Mouse (Mus musculus): ENCODE measurements at regions not wholly inside any gene's neighbourhood (a gene's known extent, or its start where the extent isn't known, plus 50 kb on each side); places are given as distances from the start of the nearest gene placed in this dataset.
A peak's percentile ranks its signal among the peaks of the same experiment; 100 is the strongest.

DNA sequence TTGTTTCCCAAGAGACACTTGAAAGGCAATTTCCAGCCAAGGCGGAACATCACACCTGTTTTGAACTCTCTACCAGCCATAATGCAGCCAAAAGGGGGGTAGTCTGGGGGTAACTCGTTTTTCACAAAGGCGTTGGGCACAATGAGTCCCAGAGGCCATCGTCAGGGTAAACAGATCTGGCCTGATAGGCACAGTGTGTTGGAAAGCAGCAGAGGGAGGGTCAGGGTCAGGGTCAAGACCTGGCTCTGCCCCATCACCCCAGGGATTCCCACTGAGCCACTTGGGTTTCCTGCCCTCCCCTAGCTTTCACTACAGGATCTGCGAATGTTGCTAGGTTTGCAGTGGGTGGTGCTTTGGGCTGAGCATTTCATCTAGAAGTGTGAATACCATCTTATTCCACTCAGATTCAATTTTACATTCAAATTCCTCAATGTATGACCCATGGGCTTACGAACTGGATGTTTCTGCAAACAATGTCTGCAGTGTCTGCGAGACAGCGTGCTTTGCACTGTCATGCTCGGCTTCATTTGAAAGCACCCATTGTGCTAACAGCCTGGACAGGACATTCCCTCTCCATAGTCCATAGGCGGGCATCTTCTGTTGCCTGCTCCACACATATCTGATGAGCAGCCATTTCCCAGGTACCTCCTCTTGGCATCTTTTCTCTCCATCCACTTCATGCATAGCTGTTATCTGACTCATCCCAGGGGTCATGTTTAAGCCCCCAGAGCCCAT, 181.9 kb upstream of the Cxcl12 start:
- H3K4me3 ChIP-seq (ENCODE audit: low read depth, low read length) = no peak overlapping the region
- H3K27me3 ChIP-seq (replicated peaks; ENCODE audit: control insufficient read depth, insufficient read depth, low read length) = no peaks in the 10 kb centered on the region
- no peak for TF ChIP-seq CTCF (IDR thresholded peaks at IDR 0.05; ENCODE audit: low read depth)
- ATAC-seq = no peak
- H3K4me1 ChIP-seq (replicated peaks; ENCODE audit: control insufficient read depth, insufficient read depth, low read length) = no peaks in the 10 kb centered on the region
- H3K27ac ChIP-seq (ENCODE audit: low read depth, low read length) = no peak overlapping the region
- no peak overlapping the region for H3K4me2 ChIP-seq (replicated peaks; ENCODE audit: low read depth)
- WGBS = 59% methylated on average over 10 of the region's 10 CpGs
- H3K36me3 ChIP-seq (ENCODE audit: control insufficient read depth, insufficient read depth) = no peaks in the 10 kb centered on the region
- H3K9ac ChIP-seq (ENCODE audit: low read depth, low read length) = no peak overlapping the region
- H3K9me3 ChIP-seq (ENCODE audit: control insufficient read depth) = no peaks in the 10 kb centered on the region

- 79% methylated on average over 5 of the region's 5 CpGs for WGBS
- TF ChIP-seq CTCF (IDR thresholded peaks at IDR 0.05; ENCODE audit: low read depth) = peak; percentile 36
- H3K27ac ChIP-seq (ENCODE audit: low read depth, low read length) = no peak overlapping the region
- no peak for ATAC-seq
- no peaks in the 10 kb centered on the region for H3K9me3 ChIP-seq (ENCODE audit: control insufficient read depth)
- H3K4me3 ChIP-seq (ENCODE audit: low read depth, low read length) = no peak overlapping the region
- H3K4me1 ChIP-seq (replicated peaks; ENCODE audit: control insufficient read depth, insufficient read depth, low read length) = no peaks in the 10 kb centered on the region
- no peak overlapping the region for H3K4me2 ChIP-seq (replicated peaks; ENCODE audit: low read depth)
- H3K27me3 ChIP-seq (replicated peaks; ENCODE audit: control insufficient read depth, insufficient read depth, low read length) = no peaks in the 10 kb centered on the region
- H3K9ac ChIP-seq (ENCODE audit: low read depth, low read length) = no peak overlapping the region
- no peaks in the 10 kb centered on the region for H3K36me3 ChIP-seq (ENCODE audit: control insufficient read depth, insufficient read depth)
Measured at GRCm38 (mm10) chr6:116987243-116987642, 181.1 kb upstream of the Cxcl12 start.

DNA sequence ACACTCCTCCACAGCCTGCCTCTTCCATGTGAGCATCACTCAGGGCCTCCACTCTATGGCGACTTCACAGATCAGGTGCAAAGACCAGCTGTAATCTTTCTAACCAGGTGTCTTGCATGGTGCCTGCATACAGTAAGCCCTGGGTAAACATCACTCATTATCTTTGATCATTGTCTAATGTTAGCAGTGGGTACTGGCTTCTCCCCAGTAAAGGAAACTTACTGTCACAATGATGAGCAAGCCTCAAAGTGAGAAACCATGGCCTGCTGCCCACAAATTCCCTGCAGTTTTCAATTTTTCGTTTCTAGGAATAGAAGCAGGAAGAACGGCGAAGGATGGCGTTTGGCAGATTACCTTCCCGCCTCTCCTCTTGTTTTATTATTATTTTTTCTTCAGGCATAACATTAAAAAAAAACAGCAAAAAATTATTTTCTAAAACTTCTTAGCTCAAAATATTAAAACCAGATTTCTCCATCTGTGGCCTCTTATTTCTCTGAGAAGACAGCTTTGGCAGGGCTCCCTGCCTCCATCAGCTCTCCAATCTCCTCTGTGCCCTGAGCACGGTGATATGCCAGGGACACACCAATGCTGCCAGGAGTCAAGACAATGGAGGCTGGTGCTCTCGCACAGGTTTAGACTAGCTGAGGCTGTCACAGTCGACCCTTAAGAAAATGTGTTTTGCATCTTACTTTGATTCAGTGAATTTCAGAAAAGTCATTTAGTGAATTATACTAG, 169.2 kb upstream of the Cxcl12 start:
- WGBS = 74% methylated on average over 9 of the region's 9 CpGs
- ATAC-seq = no peak
- H3K27ac ChIP-seq (ENCODE audit: low read depth, low read length) = no peak overlapping the region
- no peaks in the 10 kb centered on the region for H3K27me3 ChIP-seq (replicated peaks; ENCODE audit: control insufficient read depth, insufficient read depth, low read length)
- H3K9ac ChIP-seq (ENCODE audit: low read depth, low read length) = no peak overlapping the region
- TF ChIP-seq CTCF (IDR thresholded peaks at IDR 0.05; ENCODE audit: low read depth) = no peak
- no peaks in the 10 kb centered on the region for H3K4me1 ChIP-seq (replicated peaks; ENCODE audit: control insufficient read depth, insufficient read depth, low read length)
- no peaks in the 10 kb centered on the region for H3K9me3 ChIP-seq (ENCODE audit: control insufficient read depth)
- no peak overlapping the region for H3K4me2 ChIP-seq (replicated peaks; ENCODE audit: low read depth)
- no peak overlapping the region for H3K4me3 ChIP-seq (ENCODE audit: low read depth, low read length)
- no peaks in the 10 kb centered on the region for H3K36me3 ChIP-seq (ENCODE audit: control insufficient read depth, insufficient read depth)

- Histone ChIP-seq H3K36me3 (ENCODE audit: control insufficient read depth, insufficient read depth) (no peaks in the 10 kb centered on the region), H3K9ac (ENCODE audit: low read depth, low read length) (no peak overlapping the region), H3K27ac (ENCODE audit: low read depth, low read length) (no peak overlapping the region), H3K4me1 (replicated peaks; ENCODE audit: control insufficient read depth, insufficient read depth, low read length) (no peaks in the 10 kb centered on the region), H3K27me3 (replicated peaks; ENCODE audit: control insufficient read depth, insufficient read depth, low read length) (no peaks in the 10 kb centered on the region), H3K4me2 (replicated peaks; ENCODE audit: low read depth) (no peak overlapping the region), H3K4me3 (ENCODE audit: low read depth, low read length) (no peak overlapping the region), H3K9me3 (ENCODE audit: control insufficient read depth) (no peaks in the 10 kb centered on the region)
- WGBS = 42% methylated on average over 4 of the region's 4 CpGs
- no peak for TF ChIP-seq CTCF (IDR thresholded peaks at IDR 0.05; ENCODE audit: low read depth)
- ATAC-seq = no peak
Measured at GRCm38 (mm10) chr6:116999940-117000339, 168.4 kb upstream of the Cxcl12 start.

DNA sequence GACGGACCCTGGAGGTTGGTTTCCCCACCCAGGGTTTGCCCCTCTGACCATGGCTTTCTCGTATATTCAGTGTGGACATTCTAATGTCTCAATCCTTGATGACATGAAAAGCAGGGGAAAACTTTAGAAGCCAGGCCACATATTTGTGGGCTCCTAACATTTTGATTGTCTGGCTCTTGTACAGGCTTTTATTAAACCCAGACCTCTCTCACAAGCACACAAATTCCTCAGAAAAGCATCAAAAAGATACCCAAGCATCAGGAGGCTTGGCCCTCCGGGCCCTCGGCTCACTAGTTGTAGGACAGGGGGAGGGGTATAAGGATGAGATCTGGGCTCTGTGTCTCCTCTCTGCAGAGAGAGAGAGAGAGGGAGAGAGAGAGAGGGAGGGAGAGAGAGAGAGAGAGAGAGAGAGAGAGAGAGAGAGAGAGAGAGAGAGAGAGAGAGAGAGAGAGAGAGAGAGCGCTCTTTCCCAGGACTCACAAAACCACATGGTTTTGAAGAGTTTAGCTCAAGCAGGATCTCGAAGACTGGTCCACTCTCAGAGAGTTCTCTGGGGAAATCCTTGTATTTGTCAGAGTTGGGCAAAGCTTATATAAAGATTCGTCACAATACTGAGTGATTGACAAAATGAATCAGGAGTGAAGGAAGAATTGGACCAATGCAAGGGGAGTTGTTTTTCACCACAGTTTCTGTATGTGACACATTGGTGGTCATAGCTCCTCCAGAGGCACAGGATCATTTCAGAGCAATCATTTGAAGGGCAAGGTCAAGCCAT, 167.2 kb upstream of the Cxcl12 start:
- H3K4me3 ChIP-seq (ENCODE audit: low read depth, low read length) = no peak overlapping the region
- H3K4me1 ChIP-seq (replicated peaks; ENCODE audit: control insufficient read depth, insufficient read depth, low read length) = no peaks in the 10 kb centered on the region
- no peaks in the 10 kb centered on the region for H3K36me3 ChIP-seq (ENCODE audit: control insufficient read depth, insufficient read depth)
- no peak overlapping the region for H3K4me2 ChIP-seq (replicated peaks; ENCODE audit: low read depth)
- no peaks in the 10 kb centered on the region for H3K9me3 ChIP-seq (ENCODE audit: control insufficient read depth)
- ATAC-seq = no peak
- no peaks in the 10 kb centered on the region for H3K27me3 ChIP-seq (replicated peaks; ENCODE audit: control insufficient read depth, insufficient read depth, low read length)
- WGBS = 73% methylated on average over 7 of the region's 7 CpGs
- H3K27ac ChIP-seq (ENCODE audit: low read depth, low read length) = no peak overlapping the region
- no peak overlapping the region for H3K9ac ChIP-seq (ENCODE audit: low read depth, low read length)
- no peak for TF ChIP-seq CTCF (IDR thresholded peaks at IDR 0.05; ENCODE audit: low read depth)

GRCm38 (mm10) chr6:117012621-117013020, 155.7 kb upstream of the Cxcl12 start:
- 88% methylated on average over 5 of the region's 5 CpGs for WGBS
- no peaks in the 10 kb centered on the region for H3K27me3 ChIP-seq (replicated peaks; ENCODE audit: control insufficient read depth, insufficient read depth, low read length)
- no peak for ATAC-seq

More at GRCm38 (mm10) chr6:117012621-117013020, 155.7 kb upstream of the Cxcl12 start:
- Histone ChIP-seq H3K4me2 (replicated peaks; ENCODE audit: low read depth) (no peak overlapping the region), H3K4me3 (ENCODE audit: low read depth, low read length) (no peak overlapping the region), H3K9me3 (ENCODE audit: control insufficient read depth) (no peaks in the 10 kb centered on the region), H3K36me3 (ENCODE audit: control insufficient read depth, insufficient read depth) (no peaks in the 10 kb centered on the region), H3K4me1 (replicated peaks; ENCODE audit: control insufficient read depth, insufficient read depth, low read length) (no peaks in the 10 kb centered on the region), H3K9ac (ENCODE audit: low read depth, low read length) (no peak overlapping the region), H3K27ac (ENCODE audit: low read depth, low read length) (no peak overlapping the region)
- TF ChIP-seq CTCF (IDR thresholded peaks at IDR 0.05; ENCODE audit: low read depth) = no peak

Measured in intestine, postnatal 0 days (tissue).